Mouse (Mus musculus) adrenal gland, adult (tissue): ENCODE measurements at regions not wholly inside any gene's neighbourhood (a gene's known extent, or its start where the extent isn't known, plus 50 kb on each side); places are given as distances from the start of the nearest gene placed in this dataset.

Experiments
- DNase-seq, 2 experiments: peaks; one replicate each; pipeline ENCODE4 v3.0.0; 2022 to 2023; ENCODE audit warnings: low spot score in 1 of 2; ENCODE audit not compliant: inconsistent age in 2 of 2

- no peak for DNase-seq
Observed at GRCm38 (mm10) chr14:24875934-24876333, 389.0 kb downstream of the Rps24 start.

- DNase-seq, result no peak
Observed at GRCm38 (mm10) chr14:24876508-24876907, 389.6 kb downstream of the Rps24 start.

GRCm38 (mm10) chr14:24877853-24878252 lies 390.9 kb downstream of the Rps24 start:
- no peak for DNase-seq

GRCm38 (mm10) chr14:24886164-24886563 lies 399.2 kb downstream of the Rps24 start:
- DNase-seq, result no peak

GRCm38 (mm10) chr14:24886896-24887421 lies 400.0 kb downstream of the Rps24 start:
- no peak for DNase-seq

GRCm38 (mm10) chr14:24890856-24891255 lies 403.9 kb downstream of the Rps24 start:
- DNase-seq, result no peak

- no peak for DNase-seq
Observed at GRCm38 (mm10) chr14:24895196-24895595, 408.3 kb downstream of the Rps24 start.

GRCm38 (mm10) chr14:24896681-24897080 lies 409.8 kb downstream of the Rps24 start:
- DNase-seq, result no peak

- DNase-seq, result no peak
Observed at GRCm38 (mm10) chr14:24900501-24901179, 413.7 kb downstream of the Rps24 start.

GRCm38 (mm10) chr14:24901726-24902125 lies 414.8 kb downstream of the Rps24 start:
- DNase-seq, result no peak

- DNase-seq, result peak; percentile 28 to 59
Observed at GRCm38 (mm10) chr14:24902870-24903269, 415.9 kb downstream of the Rps24 start.

- no peak for DNase-seq
Observed at GRCm38 (mm10) chr14:24904712-24905111, 417.8 kb downstream of the Rps24 start.

GRCm38 (mm10) chr14:24906916-24907315 lies 420.0 kb downstream of the Rps24 start:
- no peak for DNase-seq

GRCm38 (mm10) chr14:24908377-24908776 lies 421.5 kb downstream of the Rps24 start:
- DNase-seq, result no peak

- DNase-seq, result no peak
Observed at GRCm38 (mm10) chr14:24911621-24912020, 424.7 kb downstream of the Rps24 start.

- DNase-seq, result peak in 1 of 2 experiments; percentile 83
Observed at GRCm38 (mm10) chr14:24919056-24919455, 432.1 kb downstream of the Rps24 start.

GRCm38 (mm10) chr14:24922006-24922405 lies 435.1 kb downstream of the Rps24 start:
- no peak for DNase-seq

- DNase-seq, result no peak
Observed at GRCm38 (mm10) chr14:24924561-24924960, 437.6 kb downstream of the Rps24 start.

GRCm38 (mm10) chr14:24926086-24927048 lies 439.4 kb downstream of the Rps24 start:
- DNase-seq, result no peak

GRCm38 (mm10) chr14:24928726-24929125 lies 441.8 kb downstream of the Rps24 start:
- no peak for DNase-seq

- peak; percentile 81 to 83 for DNase-seq
Observed at GRCm38 (mm10) chr14:24930251-24930650, 443.3 kb downstream of the Rps24 start.

GRCm38 (mm10) chr14:24937876-24938275 lies 451.0 kb downstream of the Rps24 start:
- no peak for DNase-seq
